Mouse (Mus musculus): ENCODE measurements at regions not wholly inside any gene's neighbourhood (a gene's known extent, or its start where the extent isn't known, plus 50 kb on each side); places are given as distances from the start of the nearest gene placed in this dataset.

- Histone ChIP-seq H3K9ac (no peak overlapping the region), H3K27ac (ENCODE audit: low read depth, low read length) (no peak overlapping the region), H3K27me3 (ENCODE audit: insufficient read depth, low read length) (no peaks in the 10 kb centered on the region), H3K4me3 (ENCODE audit: low read depth, low read length) (no peak overlapping the region), H3K36me3 (ENCODE audit: insufficient read depth) (no peaks in the 10 kb centered on the region), H3K4me2 (ENCODE audit: low read depth) (no peak overlapping the region), H3K4me1 (ENCODE audit: insufficient read depth) (no peaks in the 10 kb centered on the region), H3K9me3 (ENCODE audit: low read length) (no peaks in the 10 kb centered on the region)
- TF ChIP-seq CTCF (IDR thresholded peaks at IDR 0.05; ENCODE audit: low read depth): no peak
- ATAC-seq (no peak), DNase-seq (no peak)
- WGBS: 92% methylated on average over 1 of the region's 1 CpGs
Observed at GRCm38 (mm10) chr9:60931290-60931689, 136.9 kb downstream of the Uaca start.

GRCm38 (mm10) chr9:60936937-60937336 lies 142.6 kb downstream of the Uaca start:
- 93% methylated on average over 9 of the region's 9 CpGs for WGBS
- no peak overlapping the region for H3K4me2 ChIP-seq (ENCODE audit: low read depth)

GRCm38 (mm10) chr9:60939858-60940804 lies 145.8 kb downstream of the Uaca start:
- Histone ChIP-seq H3K27me3 (ENCODE audit: insufficient read depth, low read length) (no peaks in the 10 kb centered on the region), H3K27ac (ENCODE audit: low read depth, low read length) (no peak overlapping the region), H3K4me3 (ENCODE audit: low read depth, low read length) (no peak overlapping the region), H3K36me3 (ENCODE audit: insufficient read depth) (no peaks in the 10 kb centered on the region), H3K4me1 (ENCODE audit: insufficient read depth) (no peaks in the 10 kb centered on the region), H3K9me3 (ENCODE audit: low read length) (no peaks in the 10 kb centered on the region), H3K4me2 (ENCODE audit: low read depth) (no peak overlapping the region), H3K9ac (no peak overlapping the region)
- ATAC-seq (peak; percentile 91), DNase-seq (peak; percentile 83)
- TF ChIP-seq CTCF (IDR thresholded peaks at IDR 0.05; ENCODE audit: low read depth): peak; percentile 81
- WGBS: 29% methylated on average over 18 of the region's 18 CpGs

More at GRCm38 (mm10) chr9:60936937-60937336, 142.6 kb downstream of the Uaca start:
- no peaks in the 10 kb centered on the region for H3K9me3 ChIP-seq (ENCODE audit: low read length)
- H3K27ac ChIP-seq (ENCODE audit: low read depth, low read length): no peak overlapping the region
- H3K4me3 ChIP-seq (ENCODE audit: low read depth, low read length): no peak overlapping the region
- H3K27me3 ChIP-seq (ENCODE audit: insufficient read depth, low read length): no peaks in the 10 kb centered on the region
- TF ChIP-seq CTCF (IDR thresholded peaks at IDR 0.05; ENCODE audit: low read depth): no peak
- DNase-seq (no peak), ATAC-seq (no peak)
- H3K9ac ChIP-seq: no peak overlapping the region
- no peaks in the 10 kb centered on the region for H3K4me1 ChIP-seq (ENCODE audit: insufficient read depth)
- H3K36me3 ChIP-seq (ENCODE audit: insufficient read depth): no peaks in the 10 kb centered on the region

GRCm38 (mm10) chr9:60947363-60947762 lies 153.0 kb downstream of the Uaca start:
- H3K4me3 ChIP-seq (ENCODE audit: low read depth, low read length): no peak overlapping the region
- H3K27ac ChIP-seq (ENCODE audit: low read depth, low read length): no peak overlapping the region
- no peak for TF ChIP-seq CTCF (IDR thresholded peaks at IDR 0.05; ENCODE audit: low read depth)
- no peaks in the 10 kb centered on the region for H3K9me3 ChIP-seq (ENCODE audit: low read length)
- 72% methylated on average over 15 of the region's 15 CpGs for WGBS
- no peaks in the 10 kb centered on the region for H3K27me3 ChIP-seq (ENCODE audit: insufficient read depth, low read length)
- no peaks in the 10 kb centered on the region for H3K4me1 ChIP-seq (ENCODE audit: insufficient read depth)
- H3K36me3 ChIP-seq (ENCODE audit: insufficient read depth): no peaks in the 10 kb centered on the region
- no peak overlapping the region for H3K4me2 ChIP-seq (ENCODE audit: low read depth)
- DNase-seq: no peak
- H3K9ac ChIP-seq: no peak overlapping the region
- no peak for ATAC-seq

GRCm38 (mm10) chr9:60948531-60949070 lies 154.3 kb downstream of the Uaca start:
- no peak overlapping the region for H3K4me3 ChIP-seq (ENCODE audit: low read depth, low read length)
- no peak for TF ChIP-seq CTCF (IDR thresholded peaks at IDR 0.05; ENCODE audit: low read depth)
- 48% methylated on average over 10 of the region's 10 CpGs for WGBS
- no peaks in the 10 kb centered on the region for H3K36me3 ChIP-seq (ENCODE audit: insufficient read depth)
- H3K9ac ChIP-seq: no peak overlapping the region
- ATAC-seq: no peak
- H3K4me1 ChIP-seq (ENCODE audit: insufficient read depth): no peaks in the 10 kb centered on the region
- H3K27me3 ChIP-seq (ENCODE audit: insufficient read depth, low read length): no peaks in the 10 kb centered on the region
- no peak for DNase-seq
- H3K27ac ChIP-seq (ENCODE audit: low read depth, low read length): no peak overlapping the region
- H3K4me2 ChIP-seq (ENCODE audit: low read depth): no peak overlapping the region
- H3K9me3 ChIP-seq (ENCODE audit: low read length): no peaks in the 10 kb centered on the region

- ATAC-seq: no peak
- 81% methylated on average over 5 of the region's 5 CpGs for WGBS
- H3K4me2 ChIP-seq (ENCODE audit: low read depth): no peak overlapping the region
Observed at GRCm38 (mm10) chr9:60950161-60950560, 155.8 kb downstream of the Uaca start.

GRCm38 (mm10) chr9:60951071-60951561 lies 156.8 kb downstream of the Uaca start:
- TF ChIP-seq CTCF (IDR thresholded peaks at IDR 0.05; ENCODE audit: low read depth): no peak
- no peaks in the 10 kb centered on the region for H3K36me3 ChIP-seq (ENCODE audit: insufficient read depth)
- no peaks in the 10 kb centered on the region for H3K9me3 ChIP-seq (ENCODE audit: low read length)
- DNase-seq (peak; percentile 52), ATAC-seq (no peak; the same call in 1 of the 2 replicates)
- no peak overlapping the region for H3K9ac ChIP-seq
- no peak overlapping the region for H3K4me2 ChIP-seq (ENCODE audit: low read depth)
- 8% methylated on average over 10 of the region's 10 CpGs for WGBS
- H3K27ac ChIP-seq (ENCODE audit: low read depth, low read length): no peak overlapping the region
- H3K27me3 ChIP-seq (ENCODE audit: insufficient read depth, low read length): no peaks in the 10 kb centered on the region
- no peaks in the 10 kb centered on the region for H3K4me1 ChIP-seq (ENCODE audit: insufficient read depth)
- no peak overlapping the region for H3K4me3 ChIP-seq (ENCODE audit: low read depth, low read length)

More at GRCm38 (mm10) chr9:60950161-60950560, 155.8 kb downstream of the Uaca start:
- Histone ChIP-seq H3K27ac (ENCODE audit: low read depth, low read length) (no peak overlapping the region), H3K27me3 (ENCODE audit: insufficient read depth, low read length) (no peaks in the 10 kb centered on the region), H3K4me3 (ENCODE audit: low read depth, low read length) (no peak overlapping the region), H3K4me1 (ENCODE audit: insufficient read depth) (no peaks in the 10 kb centered on the region), H3K9ac (no peak overlapping the region), H3K9me3 (ENCODE audit: low read length) (no peaks in the 10 kb centered on the region), H3K36me3 (ENCODE audit: insufficient read depth) (no peaks in the 10 kb centered on the region)
- no peak for TF ChIP-seq CTCF (IDR thresholded peaks at IDR 0.05; ENCODE audit: low read depth)
- no peak for DNase-seq

All from forebrain, postnatal 0 days (tissue).